ENCODE assay signal across 9 mouse cellular contexts in genomic region chr4:82619539-82619941, GRCm38 (mm10).
DNase-seq lines count a peak whose midpoint lies in the region; ATAC-seq and TF ChIP-seq lines count a peak whose summit lies in the region.
"Had no signal": no experiment of that assay in that cellular context is flagged by ENCODE, and none has a peak within 500 bp of the region (broad histone marks: within the 10 kb centered on the region; RNA-seq: fewer than 3 reads in every experiment).

No protein-coding gene starts in this region.

- no peak overlapping the region for H3K4me3 ChIP-seq in forebrain, postnatal 0 days (ENCODE audit: low read depth, low read length)
- H3K4me3 ChIP-seq in heart, embryonic 12.5 days, result no peak overlapping the region

- 36% methylated on average over 12 of the region's 12 CpGs for WGBS in forebrain, postnatal 0 days
- 56% methylated on average over 12 of the region's 12 CpGs for WGBS in heart, embryonic 12.5 days

- H3K9ac ChIP-seq in forebrain, postnatal 0 days, result no peak overlapping the region
- no peak overlapping the region for H3K9ac ChIP-seq in heart, embryonic 12.5 days

- no peaks in the 10 kb centered on the region for H3K9me3 ChIP-seq in forebrain, postnatal 0 days (ENCODE audit: low read length)
- H3K9me3 ChIP-seq in heart, embryonic 12.5 days (replicated peaks), result no peaks in the 10 kb centered on the region

- DNase-seq in heart, adult 11 months, result peak; percentile 83
- no peak for DNase-seq in heart, adult 18-20 months
- DNase-seq in brain, adult 2 months (ENCODE audit: low read depth, low spot score), result peak; percentile 91
- peak; percentile 87 for DNase-seq in forebrain, postnatal 0 days
- DNase-seq in layer of hippocampus, postnatal 10 days (ENCODE audit: low spot score in 2 of 2), result peak; percentile 55 to 69
- no peak for DNase-seq in ovary, postnatal 10 days (ENCODE audit: low spot score)

- peak; percentile 84 for ATAC-seq in forebrain, postnatal 0 days
- 0 out of 2 replicates have a peak, but pooled peaks have one; percentile 23 for ATAC-seq in megakaryocyte, adult 5-6 weeks (ENCODE audit: poor library complexity, severe bottlenecking)
- no peak for ATAC-seq in heart, embryonic 12.5 days (ENCODE audit: insufficient number of reproducible peaks, low FRiP score)

- H3K27ac ChIP-seq in forebrain, postnatal 0 days (ENCODE audit: low read depth, low read length), result no peak overlapping the region
- no peak overlapping the region for H3K27ac ChIP-seq in heart, embryonic 12.5 days (ENCODE audit: poor library complexity, severe bottlenecking)

- H3K27me3 ChIP-seq in forebrain, postnatal 0 days (ENCODE audit: insufficient read depth, low read length), result no peaks in the 10 kb centered on the region
- H3K27me3 ChIP-seq in heart, embryonic 12.5 days (replicated peaks), result no peaks in the 10 kb centered on the region

- no peaks in the 10 kb centered on the region for H3K36me3 ChIP-seq in forebrain, postnatal 0 days (ENCODE audit: insufficient read depth)
- H3K36me3 ChIP-seq in heart, embryonic 12.5 days, result no peaks in the 10 kb centered on the region
- H3K36me3 ChIP-seq: G1E had no signal

- H3K4me2 ChIP-seq in forebrain, postnatal 0 days (ENCODE audit: low read depth), result no peak overlapping the region
- no peak overlapping the region for H3K4me2 ChIP-seq in heart, embryonic 12.5 days

- peaks cover 5% of the 10 kb centered on the region; the same call in 1 of the 2 replicates for H3K4me1 ChIP-seq in forebrain, postnatal 0 days (ENCODE audit: insufficient read depth)
- H3K4me1 ChIP-seq in heart, embryonic 12.5 days (replicated peaks), result peaks cover 50% of the 10 kb centered on the region

- TF ChIP-seq CTCF in forebrain, postnatal 0 days (IDR thresholded peaks at IDR 0.05; ENCODE audit: low read depth), result peak; percentile 71

Comparison
In these comparisons a context has a peak if more than half of its experiments do, and no peak if none do; other contexts are left out.
1. DNase-seq: peak in heart, adult 11 months (single experiment), brain, adult 2 months (single experiment), forebrain, postnatal 0 days (single experiment) and layer of hippocampus, postnatal 10 days (2 of 2); none in heart, adult 18-20 months (0 of 2) and ovary, postnatal 10 days (single experiment).